Mouse (Mus musculus): Measurements from ENCODE around the gene Tvp23b.

The Tvp23b gene

GRCm38 (mm10) chr11:62940176-62940575, 60.9 kb downstream of the Tvp23b start:
- no peak for DNase-seq (ENCODE audit: low spot score in 2 of 2)

DNA sequence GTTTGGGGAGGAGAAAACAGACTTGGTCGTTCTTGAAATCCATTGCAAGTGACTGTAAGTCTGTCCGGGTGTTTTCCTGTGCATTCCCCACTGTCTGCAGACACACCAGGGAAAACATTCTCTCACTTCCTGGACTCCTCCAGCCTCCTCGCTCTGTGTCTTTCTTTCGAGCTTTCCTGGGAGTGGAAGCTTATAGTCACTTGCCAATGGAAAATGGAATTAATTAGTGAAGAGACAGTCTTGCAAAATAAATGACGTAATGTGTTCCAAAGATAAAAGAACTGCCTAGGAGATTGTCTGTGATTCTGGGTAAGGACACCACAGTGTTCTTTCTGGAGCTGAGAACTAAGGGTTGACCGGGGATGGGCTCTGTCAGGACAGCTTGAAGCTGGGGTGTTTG, 64.3 kb downstream of the Tvp23b start:
- no peak for DNase-seq (ENCODE audit: low spot score in 2 of 2)

- no peak for DNase-seq (ENCODE audit: low spot score in 2 of 2)
These were observed 66.3 kb downstream of the Tvp23b start for GRCm38 (mm10) chr11:62945514-62945913.

- no peak for DNase-seq (ENCODE audit: low spot score in 2 of 2)
These were observed 70.3 kb downstream of the Tvp23b start for GRCm38 (mm10) chr11:62949548-62949947.

DNA sequence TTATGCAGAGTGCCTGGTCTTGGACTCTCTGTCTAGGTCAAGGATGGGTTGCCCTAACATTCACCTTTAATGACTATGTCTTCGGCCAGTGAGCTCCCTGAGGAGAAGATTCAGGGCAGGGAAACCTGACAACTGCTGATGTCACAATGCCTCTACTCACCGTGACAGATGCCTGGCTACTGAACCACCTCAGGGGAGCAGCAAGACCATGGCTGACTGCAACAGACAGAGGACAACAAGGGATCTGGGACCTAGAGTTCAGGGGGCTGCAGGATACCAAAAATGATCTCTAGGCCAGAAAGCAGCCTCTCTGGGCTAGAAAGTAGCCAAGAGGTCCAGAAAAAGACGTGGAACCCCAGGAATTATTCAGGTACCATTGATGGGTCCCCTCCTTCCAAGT, 71.8 kb downstream of the Tvp23b start, which contains the start of gene Cdrt4:
TSS of gene Cdrt4 (plus strand) at position 182 of the 400 bp plus-strand sequence.
- no peak for DNase-seq (ENCODE audit: low spot score in 2 of 2)

DNA sequence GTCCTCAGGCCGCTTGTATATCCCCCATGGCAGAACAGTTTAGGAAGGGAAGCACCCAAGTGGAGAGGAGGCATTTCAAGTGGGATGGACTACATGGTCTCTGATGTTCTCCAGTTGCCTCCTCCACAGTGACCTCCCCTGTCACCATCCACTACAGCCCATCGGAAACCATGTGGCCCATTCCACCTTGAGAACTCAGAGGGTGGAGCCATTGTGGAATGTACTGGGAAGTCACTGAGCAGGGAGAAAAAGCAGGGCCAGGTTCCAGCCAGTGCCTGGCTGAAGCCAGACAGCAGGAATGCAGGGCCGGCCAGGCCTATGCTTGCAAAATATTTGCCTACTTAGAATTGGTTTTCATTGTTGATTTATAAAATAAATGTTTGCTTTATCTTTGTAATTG, 75.5 kb downstream of the Tvp23b start:
- no peak for DNase-seq (ENCODE audit: low spot score in 2 of 2)

- no peak for DNase-seq (ENCODE audit: low spot score in 2 of 2)
These were observed 75.9 kb downstream of the Tvp23b start for GRCm38 (mm10) chr11:62955186-62955585.

DNA sequence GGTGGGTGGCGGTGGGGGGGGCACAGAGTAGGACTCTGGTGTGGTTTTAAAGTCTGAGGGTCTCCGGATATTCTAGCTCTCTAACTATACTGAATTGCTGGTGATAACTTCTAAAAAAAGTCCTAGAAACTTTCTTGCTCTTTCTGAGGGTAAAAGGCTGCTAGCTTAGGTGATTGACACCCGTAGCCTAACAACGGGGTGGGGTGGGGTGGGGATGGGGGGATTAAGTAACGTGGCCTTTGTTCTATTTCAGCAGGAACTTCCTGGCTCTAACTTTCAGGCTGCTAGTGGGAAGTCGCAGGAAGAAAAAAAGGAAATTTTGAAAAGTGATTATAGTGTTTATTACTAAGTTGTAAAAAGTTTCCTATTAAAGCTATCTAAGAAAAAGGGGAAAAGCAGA, 76.5 kb downstream of the Tvp23b start:
- no peak for DNase-seq (ENCODE audit: low spot score in 2 of 2)

DNA sequence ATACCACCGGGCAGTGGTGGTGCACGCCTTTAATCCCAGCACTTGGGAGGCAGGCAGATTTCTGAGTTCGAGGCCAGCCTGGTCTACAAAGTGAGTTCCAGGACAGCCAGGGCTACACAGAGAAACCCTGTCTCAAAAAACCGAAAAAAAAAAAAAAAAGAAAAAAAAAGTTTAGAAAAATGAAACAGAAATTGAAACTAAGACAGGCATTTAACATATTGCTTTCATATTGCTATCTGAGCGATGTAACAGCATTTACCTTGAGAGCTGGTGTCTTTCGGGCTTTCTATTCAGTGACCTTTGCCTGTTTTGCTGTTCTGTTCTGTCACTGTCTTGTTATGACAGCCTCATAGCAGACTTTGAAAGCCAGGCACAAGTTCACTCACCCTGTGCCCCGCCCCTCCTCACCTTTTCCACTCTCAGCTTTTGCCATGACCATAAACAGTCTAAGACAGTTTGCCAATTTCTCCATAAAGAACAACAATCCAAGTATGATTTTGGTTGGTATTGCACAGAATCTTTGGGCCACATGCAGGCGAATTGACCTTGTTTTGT, 78.4 kb downstream of the Tvp23b start:
- no peak for DNase-seq (ENCODE audit: low spot score in 2 of 2)

DNA sequence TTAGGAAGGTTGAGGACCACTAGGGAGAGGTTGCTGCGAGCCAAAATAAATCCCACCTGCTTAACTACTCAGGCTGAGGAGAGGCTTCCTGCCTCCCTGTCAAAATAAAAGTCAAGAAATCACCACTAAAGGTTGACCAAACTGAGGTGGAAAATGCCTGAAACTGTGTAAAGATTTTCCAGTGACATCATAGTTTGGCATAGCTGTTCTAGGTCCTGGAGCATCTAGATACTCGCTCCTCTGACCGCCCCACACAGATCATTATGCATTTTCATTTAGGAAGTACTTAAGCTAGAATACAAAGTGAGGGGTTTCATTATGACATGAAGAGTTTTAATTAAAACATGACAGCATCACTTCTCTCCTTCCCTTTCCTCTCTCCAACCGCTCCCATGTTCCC, 84.0 kb downstream of the Tvp23b start:
- DNase-seq (ENCODE audit: low spot score in 2 of 2) = no peak

GRCm38 (mm10) chr11:62966424-62966764, 87.1 kb downstream of the Tvp23b start:
- no peak for DNase-seq (ENCODE audit: low spot score in 2 of 2)
